Mouse (Mus musculus) bone marrow macrophage, adult 2 months (primary cell): ENCODE data around the gene Lypd6. TPM values are rescaled to one million over a fixed set of nuclear protein-coding genes. Genes with fewer than 3 reads are reported as not detected.

Experiments used
- H3K27ac ChIP-seq: 2 replicates; pipeline ENCODE4 v1.5.1; 2012; ENCODE audit warnings: low read depth, low read length; ENCODE audit not compliant: insufficient read depth
- H3K4me1 ChIP-seq: 2 replicates; pipeline ENCODE4 v1.6.1; 2012; ENCODE audit warnings: low read length; ENCODE audit not compliant: control insufficient read depth, insufficient read depth
- H3K4me3 ChIP-seq: 2 replicates; pipeline ENCODE4 v1.5.1; 2012; ENCODE audit warnings: mild to moderate bottlenecking, low read length, moderate library complexity; ENCODE audit not compliant: insufficient read depth
- CTCF ChIP-seq: IDR thresholded peaks from 2 replicates; pipeline ENCODE4 v1.5.1; 2012; ENCODE audit warnings: low read depth, mild to moderate bottlenecking, low read length, moderate library complexity
- POLR2A ChIP-seq: IDR thresholded peaks from 2 replicates; pipeline ENCODE4 v1.6.1; 2012; ENCODE audit warnings: mild to moderate bottlenecking, low read depth, low read length, borderline replicate concordance
- polyA plus RNA-seq: library from polyadenylated mRNA; stranded (reverse); fragments of >200 nt; gene quantifications from 2 replicates; pipeline ENCODE4 v1.2.4, GENCODE M21; 2012; ENCODE audit not compliant: missing spikeins, insufficient read depth, insufficient read length

Lypd6 gene
- polyA plus RNA-seq, 1 experiment, result not detected

- TF ChIP-seq POLR2A (no peak), CTCF (no peak)
- Histone ChIP-seq H3K4me3 (no peak overlapping the region), H3K27ac (no peak overlapping the region), H3K4me1 (no peaks in the 10 kb centered on the region)
Observed at GRCm38 (mm10) chr2:50156009-50156408, 89.8 kb downstream of the Lypd6 start.

GRCm38 (mm10) chr2:50160069-50160468 is 93.8 kb downstream of the Lypd6 start:
- no peaks in the 10 kb centered on the region for H3K4me1 ChIP-seq
- H3K4me3 ChIP-seq, result no peak overlapping the region
- TF ChIP-seq CTCF (no peak), POLR2A (no peak)

GRCm38 (mm10) chr2:50163608-50164007 is 97.4 kb downstream of the Lypd6 start:
- TF ChIP-seq POLR2A (no peak), CTCF (no peak)
- no peak overlapping the region for H3K4me3 ChIP-seq

More at GRCm38 (mm10) chr2:50160069-50160468, 93.8 kb downstream of the Lypd6 start:
- H3K27ac ChIP-seq, result no peak overlapping the region

GRCm38 (mm10) chr2:50165277-50165676 is 99.0 kb downstream of the Lypd6 start:
- H3K4me3 ChIP-seq, result no peak overlapping the region
- H3K27ac ChIP-seq, result no peak overlapping the region
- H3K4me1 ChIP-seq, result no peaks in the 10 kb centered on the region
- TF ChIP-seq CTCF (no peak), POLR2A (no peak)

More at GRCm38 (mm10) chr2:50163608-50164007, 97.4 kb downstream of the Lypd6 start:
- no peak overlapping the region for H3K27ac ChIP-seq
- H3K4me1 ChIP-seq, result no peaks in the 10 kb centered on the region

- Histone ChIP-seq H3K27ac (no peak overlapping the region), H3K4me3 (no peak overlapping the region), H3K4me1 (no peaks in the 10 kb centered on the region)
- TF ChIP-seq CTCF (no peak), POLR2A (no peak)
Observed at GRCm38 (mm10) chr2:50166082-50166481, 99.9 kb downstream of the Lypd6 start.

GRCm38 (mm10) chr2:50173730-50174528 is 107.7 kb downstream of the Lypd6 start:
- no peaks in the 10 kb centered on the region for H3K4me1 ChIP-seq
- no peak overlapping the region for H3K4me3 ChIP-seq
- no peak overlapping the region for H3K27ac ChIP-seq
- TF ChIP-seq POLR2A, result no peak
- no peak for TF ChIP-seq CTCF

- Histone ChIP-seq H3K27ac (no peak overlapping the region), H3K4me3 (no peak overlapping the region), H3K4me1 (no peaks in the 10 kb centered on the region)
- TF ChIP-seq CTCF (no peak), POLR2A (no peak)
Observed at GRCm38 (mm10) chr2:50175709-50176108, 109.5 kb downstream of the Lypd6 start.

GRCm38 (mm10) chr2:50179164-50179563 is 112.9 kb downstream of the Lypd6 start:
- Histone ChIP-seq H3K4me3 (no peak overlapping the region), H3K27ac (no peak overlapping the region), H3K4me1 (no peaks in the 10 kb centered on the region)
- TF ChIP-seq CTCF (no peak), POLR2A (no peak)

- TF ChIP-seq CTCF (no peak), POLR2A (no peak)
- H3K27ac ChIP-seq, result no peak overlapping the region
- H3K4me1 ChIP-seq, result no peaks in the 10 kb centered on the region
- no peak overlapping the region for H3K4me3 ChIP-seq
Observed at GRCm38 (mm10) chr2:50180423-50180822, 114.2 kb downstream of the Lypd6 start.

- no peak overlapping the region for H3K4me3 ChIP-seq
- TF ChIP-seq POLR2A (no peak), CTCF (no peak)
- H3K4me1 ChIP-seq, result no peaks in the 10 kb centered on the region
- H3K27ac ChIP-seq, result no peak overlapping the region
Observed at GRCm38 (mm10) chr2:50181332-50181731, 115.1 kb downstream of the Lypd6 start.

- no peaks in the 10 kb centered on the region for H3K4me1 ChIP-seq
- no peak overlapping the region for H3K27ac ChIP-seq
- TF ChIP-seq CTCF (no peak), POLR2A (no peak)
- H3K4me3 ChIP-seq, result no peak overlapping the region
Observed at GRCm38 (mm10) chr2:50186711-50187405, 120.6 kb downstream of the Lypd6 start.
